Comparison of ENCODE assay signal across 9 mouse cellular contexts in genomic region chr19:22554421-22554941, GRCm38 (mm10).
DNase-seq lines count a peak whose midpoint lies in the region; ATAC-seq and TF ChIP-seq lines count a peak whose summit lies in the region.
"Had no signal": no experiment of that assay in that cellular context is flagged by ENCODE, and none has a peak within 500 bp of the region (broad histone marks: within the 10 kb centered on the region; RNA-seq: fewer than 3 reads in every experiment).

No protein-coding gene starts in this region.

- no peaks in the 10 kb centered on the region for H3K36me3 ChIP-seq in forebrain, embryonic 14.5 days (ENCODE audit: control insufficient read depth, insufficient read depth, low read length)
- H3K36me3 ChIP-seq: embryonic facial prominence, embryonic 12.5 days had no signal

- H3K27ac ChIP-seq in forebrain, embryonic 14.5 days (ENCODE audit: low read depth, low read length), result no peak overlapping the region
- peak overlapping the region; percentile 59 for H3K27ac ChIP-seq in layer of hippocampus, adult 2 months
- H3K27ac ChIP-seq: embryonic facial prominence, embryonic 12.5 days had no signal

- no peak overlapping the region for H3K9ac ChIP-seq in forebrain, embryonic 14.5 days (ENCODE audit: low read length)
- H3K9ac ChIP-seq: embryonic facial prominence, embryonic 12.5 days had no signal

- 1% methylated on average over 7 of the region's 7 CpGs for WGBS in forebrain, embryonic 14.5 days

- H3K4me2 ChIP-seq in forebrain, embryonic 14.5 days (ENCODE audit: low read length), result peak overlapping the region; percentile 3; the same call in 1 of the 2 replicates
- H3K4me2 ChIP-seq: embryonic facial prominence, embryonic 12.5 days had no signal

- peaks cover 11% of the 10 kb centered on the region; the same call in 1 of the 2 replicates for H3K4me1 ChIP-seq in forebrain, embryonic 14.5 days (ENCODE audit: control insufficient read depth, insufficient read depth, low read length)

- H3K4me3 ChIP-seq in forebrain, embryonic 14.5 days (ENCODE audit: low read depth, low read length), result no peak overlapping the region
- peak overlapping the region; percentile 23; the same call in 1 of the 2 replicates for H3K4me3 ChIP-seq in layer of hippocampus, adult 2 months
- H3K4me3 ChIP-seq: embryonic facial prominence, embryonic 12.5 days had no signal

- DNase-seq in adrenal gland, postnatal 10 days, result peak; percentile 7
- DNase-seq in adrenal gland, adult 18-20 months (ENCODE audit: low spot score in 2 of 2), result no peak
- DNase-seq in forebrain, embryonic 14.5 days (ENCODE audit: low spot score), result peak; percentile 52
- peak; percentile 13 to 43 for DNase-seq in heart, postnatal 14 days
- DNase-seq in layer of hippocampus, adult 2 months (ENCODE audit: low spot score in 2 of 2), result peak; percentile 28 to 61
- peak; percentile 10 for DNase-seq in lung, postnatal 25 days (ENCODE audit: low spot score)
- DNase-seq in skeletal muscle tissue, adult 2 months (ENCODE audit: low read depth, low spot score), result peak; percentile 13
- no peak for DNase-seq in natural killer cell, adult 2 months (ENCODE audit: low spot score in 2 of 2)

- H3K27me3 ChIP-seq in forebrain, embryonic 14.5 days (replicated peaks; ENCODE audit: control insufficient read depth, insufficient read depth, low read length), result 0 out of 2 replicates have a peak, but pooled peaks cover 3% of the 10 kb centered on the region
- H3K27me3 ChIP-seq: embryonic facial prominence, embryonic 12.5 days had no signal

- intact Hi-C loops in heart, postnatal 14 days (cut with DNase I), result loop anchor here (5.0 kb wide), 1 partner anchor 217 kb away; no protein-coding TSS in a partner anchor

- no peaks in the 10 kb centered on the region for H3K9me3 ChIP-seq in forebrain, embryonic 14.5 days (replicated peaks; ENCODE audit: control insufficient read depth, low read length)
- H3K9me3 ChIP-seq: embryonic facial prominence, embryonic 12.5 days had no signal

- TF ChIP-seq CTCF in layer of hippocampus, adult 2 months (conservative IDR thresholded peaks at IDR 0.05), result peak; percentile 41

- ATAC-seq in forebrain, embryonic 14.5 days, result peak; percentile 54; the same call in 1 of the 2 replicates

Comparison
In these comparisons a context has a peak if more than half of its experiments do, and no peak if none do; other contexts are left out.
1. DNase-seq: peak in adrenal gland, postnatal 10 days (single experiment), forebrain, embryonic 14.5 days (single experiment), heart, postnatal 14 days (2 of 2), layer of hippocampus, adult 2 months (2 of 2), lung, postnatal 25 days (single experiment) and skeletal muscle tissue, adult 2 months (single experiment); none in adrenal gland, adult 18-20 months (0 of 2) and natural killer cell, adult 2 months (0 of 2).